Mouse (Mus musculus) CH12.LX (cell line): ENCODE results near the gene Klk1b5.

Experiments
- CTCF ChIP-seq, 2 experiments: IDR thresholded peaks in 1 of 2; conservative IDR thresholded peaks in 1 of 2; 2 replicates each; pipeline ENCODE4 v1.5.1; 2011 to 2012; ENCODE audit warnings: low read depth in 2 of 2, low read length in 2 of 2, improper control_type of control experiment in 1 of 2, inconsistent platforms in 1 of 2, mild to moderate bottlenecking in 1 of 2, moderate library complexity in 1 of 2
- KAT2A ChIP-seq: IDR thresholded peaks from 2 replicates; pipeline ENCODE4 v1.6.1; 2012; ENCODE audit warnings: low read length, improper control_type of control experiment, inconsistent platforms; ENCODE audit not compliant: insufficient replicate concordance
- POLR2A ChIP-seq: IDR thresholded peaks from 2 replicates; pipeline ENCODE4 v1.6.1; 2011; ENCODE audit warnings: low read depth, mild to moderate bottlenecking, improper control_type of control experiment, low read length
- SIN3A ChIP-seq: IDR thresholded peaks from 2 replicates; pipeline ENCODE4 v1.6.1; 2012; ENCODE audit warnings: low read length, improper control_type of control experiment, inconsistent platforms
- USF1 ChIP-seq: IDR thresholded peaks from 2 replicates; pipeline ENCODE4 v1.6.1; 2014; ENCODE audit warnings: low read depth, mild to moderate bottlenecking, inconsistent platforms, low read length, improper control_type of control experiment
- ZNF384 ChIP-seq: IDR thresholded peaks from 2 replicates; pipeline ENCODE4 v1.6.1; 2012; ENCODE audit warnings: low read depth, low read length, improper control_type of control experiment, inconsistent platforms

GRCm38 (mm10) chr7:44261147-44261546 lies 45.4 kb downstream of the Klk1b5 start, which contains the start of gene Gm15517:
- no peak for TF ChIP-seq POLR2A
- TF ChIP-seq ZNF384 = no peak
- TF ChIP-seq USF1 = no peak
- no peak for TF ChIP-seq CTCF (conservative IDR thresholded peaks at IDR 0.05 in 1 of 2, IDR thresholded peaks at IDR 0.05 in 1 of 2; ENCODE audit: low read depth in 2 of 2, low read length in 2 of 2)
- no peak for TF ChIP-seq SIN3A
- TF ChIP-seq KAT2A = no peak
